Mouse (Mus musculus) olfactory bulb, adult 2 months (tissue): ENCODE data around the gene Bst2.

ENCODE experiments used
- CTCF ChIP-seq: fragments of 200-500 bp; IDR thresholded peaks from 2 replicates; pipeline ENCODE4 v1.5.1; 2012; ENCODE audit warnings: low read depth, mild to moderate bottlenecking, low read length, moderate library complexity; ENCODE audit not compliant: insufficient read depth
- POLR2A ChIP-seq: fragments of 200-500 bp; IDR thresholded peaks from 2 replicates; pipeline ENCODE4 v1.6.1; 2012; ENCODE audit warnings: mild to moderate bottlenecking, low read depth, low read length, moderate library complexity; ENCODE audit not compliant: insufficient read depth

DNA sequence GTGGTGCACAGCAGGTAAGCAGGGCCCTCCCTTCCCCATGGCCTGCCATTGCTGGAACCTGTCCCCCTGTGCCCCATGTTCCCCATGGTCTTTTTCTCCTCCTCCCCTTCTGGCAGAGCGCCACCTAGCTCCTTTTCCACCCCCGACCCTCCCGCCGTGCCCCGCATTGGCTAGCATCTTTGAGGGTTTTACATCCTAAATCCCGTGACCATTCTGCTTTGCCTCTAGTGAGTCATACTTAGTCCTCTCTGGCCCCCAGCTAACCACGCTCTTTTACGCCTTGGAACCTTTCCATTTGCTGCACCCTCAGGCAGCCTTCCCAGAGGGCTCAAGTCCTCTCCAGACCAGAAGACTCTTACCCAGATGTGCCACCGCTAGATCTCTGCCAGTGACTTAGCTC, 42.9 kb upstream of the Bst2 start:
- TF ChIP-seq CTCF, result no peak
- no peak for TF ChIP-seq POLR2A
